Mouse (Mus musculus) lung, postnatal 0 days (tissue): ENCODE measurements around the gene Gng3.

Experiments used
- CTCF ChIP-seq: IDR thresholded peaks from 2 replicates; pipeline ENCODE4 v1.5.1; 2016; ENCODE audit warnings: antibody characterized with exemption, mild to moderate bottlenecking
- EP300 ChIP-seq: IDR thresholded peaks from 2 replicates; pipeline ENCODE4 v1.6.1; 2016; ENCODE audit warnings: antibody characterized with exemption, mild to moderate bottlenecking, control low read depth

DNA sequence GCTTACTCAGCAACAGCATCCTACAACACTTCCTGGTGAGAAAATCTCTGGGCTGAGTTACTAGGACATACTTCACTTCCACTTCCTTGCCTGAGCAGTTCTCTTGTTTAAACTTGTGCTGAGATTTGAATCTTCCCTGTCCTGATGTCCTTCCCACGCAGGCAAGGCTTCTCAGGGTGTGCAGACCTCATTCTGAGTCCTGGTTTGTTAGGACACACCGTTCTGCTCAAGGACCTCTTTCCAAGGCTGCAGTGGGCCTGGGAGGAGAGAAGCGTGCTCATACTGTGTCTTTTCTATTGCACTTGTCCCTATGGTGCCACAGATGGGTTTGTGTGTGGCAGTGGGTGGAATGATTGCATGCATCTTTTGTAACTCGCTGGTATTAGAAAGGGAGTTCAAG, 6.0 kb downstream of the Gng3 start:
- no peak for TF ChIP-seq CTCF
- no peak for TF ChIP-seq EP300
